Mouse (Mus musculus) right cerebral cortex, postnatal 25 days (tissue): Measurements from ENCODE around the gene Tmprss6.

Experiments
- DNase-seq: peaks from one replicate; pipeline ENCODE4 v3.0.0; 2022

The Tmprss6 gene

DNA sequence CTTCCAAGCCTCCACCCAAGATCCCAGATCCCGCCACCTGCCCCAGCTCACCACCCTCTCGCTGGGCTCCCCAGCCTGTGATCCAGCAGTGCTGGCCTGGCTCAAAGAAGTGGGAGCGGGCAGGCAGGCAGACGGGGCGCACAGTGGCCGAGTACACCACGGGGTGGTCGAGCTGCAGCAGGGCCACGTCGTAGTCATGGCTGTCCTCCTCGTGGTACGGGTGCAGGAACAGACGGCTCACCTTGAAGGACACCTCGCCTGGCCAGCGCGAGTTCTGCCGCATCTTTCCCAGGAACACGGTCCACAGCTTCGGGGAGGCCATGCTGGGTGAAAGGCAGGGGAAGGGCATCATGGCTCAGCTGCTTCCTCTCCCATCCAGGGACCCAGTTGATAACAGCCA, 26.2 kb downstream of the Tmprss6 start:
- DNase-seq = no peak

DNA sequence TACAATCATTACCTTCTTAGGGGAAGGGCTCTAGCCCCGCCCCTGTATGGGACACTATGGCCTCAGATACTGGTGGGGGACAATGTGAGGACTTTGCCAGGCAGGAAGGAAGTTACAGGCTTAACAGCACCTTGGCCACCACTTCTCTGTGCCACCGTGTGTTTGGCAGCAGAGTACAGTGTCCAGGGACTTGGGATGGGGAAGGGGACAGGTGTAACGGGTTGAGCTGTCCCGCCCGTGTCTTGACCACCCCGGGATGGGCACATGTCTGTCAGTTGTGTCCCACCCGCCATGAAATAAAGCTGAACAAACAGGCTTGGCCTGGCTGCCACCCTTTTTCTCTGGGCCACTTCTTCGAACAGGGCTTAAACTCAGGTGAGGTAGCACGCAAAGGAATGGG, 29.5 kb downstream of the Tmprss6 start:
- no peak for DNase-seq

DNA sequence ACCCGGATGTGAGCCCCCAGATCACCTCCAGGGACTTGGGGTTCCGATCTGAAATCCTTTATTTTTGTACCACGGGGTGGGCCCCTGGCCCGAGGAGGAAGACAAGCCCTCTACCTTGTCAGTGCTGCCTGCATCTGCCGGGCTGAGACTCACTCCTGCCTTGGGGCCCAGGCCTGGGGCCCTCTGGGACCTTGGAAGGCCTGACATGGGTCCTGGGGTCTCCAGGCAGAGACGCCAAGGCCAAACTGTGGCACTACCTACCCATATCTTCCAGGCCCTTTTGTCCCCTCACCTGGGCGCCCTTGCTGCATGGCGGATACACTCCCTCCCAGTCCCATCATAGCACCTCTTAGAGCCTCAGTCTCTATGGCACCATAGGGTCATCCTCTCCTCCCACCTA, 29.9 kb downstream of the Tmprss6 start:
- no peak for DNase-seq

DNA sequence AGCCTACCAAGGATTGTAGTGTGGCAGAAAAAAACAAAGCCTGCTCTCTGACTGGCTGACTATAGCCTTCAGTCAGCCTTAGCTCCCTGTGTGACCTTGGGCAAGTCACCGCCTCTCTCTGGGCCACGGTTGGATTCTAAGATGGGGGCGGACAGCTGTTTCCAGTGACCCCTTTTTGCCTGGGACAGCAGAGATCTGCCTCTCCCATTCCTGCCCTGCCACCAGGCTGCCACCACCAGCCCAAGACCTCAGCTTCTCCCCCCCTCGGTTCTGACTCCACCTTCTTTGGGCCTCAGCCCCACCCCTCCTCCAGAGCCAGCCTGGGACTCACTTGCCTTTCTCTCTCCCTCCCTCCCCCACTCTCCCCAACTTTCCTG, 30.4 kb downstream of the Tmprss6 start:
- DNase-seq = no peak

DNA sequence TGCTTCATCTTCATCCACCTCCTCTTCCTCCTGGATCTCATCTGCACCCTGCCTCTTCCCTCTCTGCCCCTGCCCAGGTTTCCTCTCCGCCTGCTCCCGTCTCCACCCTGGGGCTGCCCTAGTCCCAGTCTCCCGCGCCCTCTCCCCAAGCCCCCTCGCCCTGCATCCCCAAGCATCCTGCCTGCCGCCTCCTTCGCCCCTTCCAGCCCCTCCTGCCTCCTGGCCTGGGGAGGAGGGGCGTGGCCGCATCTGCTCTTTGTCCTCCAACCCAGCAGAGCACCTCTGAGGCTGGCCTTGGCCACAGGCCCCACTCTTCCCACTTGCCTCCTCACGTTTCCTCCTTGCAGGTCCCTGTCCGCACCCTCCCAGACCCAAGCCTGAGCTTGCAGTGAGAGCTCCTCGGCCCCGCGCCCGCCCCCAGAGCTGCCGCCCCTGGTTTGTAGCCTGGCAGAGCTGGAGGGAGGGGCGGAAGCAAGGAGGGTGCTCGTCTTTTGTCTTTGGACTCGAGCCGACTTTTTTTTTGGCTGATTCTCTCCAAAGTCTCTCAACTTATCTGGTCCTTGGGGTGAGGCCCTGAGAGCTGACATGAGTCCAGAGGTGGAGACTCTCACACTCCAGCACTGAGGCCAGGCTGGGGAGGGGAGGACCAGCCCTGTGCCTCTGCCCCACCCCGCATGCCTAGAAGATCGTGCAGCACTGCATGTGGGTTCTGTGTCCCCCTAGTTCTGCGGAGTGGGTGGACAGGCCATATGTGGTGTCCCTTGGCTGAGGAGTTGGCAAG, 31.0 kb downstream of the Tmprss6 start:
- peak; percentile 69 for DNase-seq

DNA sequence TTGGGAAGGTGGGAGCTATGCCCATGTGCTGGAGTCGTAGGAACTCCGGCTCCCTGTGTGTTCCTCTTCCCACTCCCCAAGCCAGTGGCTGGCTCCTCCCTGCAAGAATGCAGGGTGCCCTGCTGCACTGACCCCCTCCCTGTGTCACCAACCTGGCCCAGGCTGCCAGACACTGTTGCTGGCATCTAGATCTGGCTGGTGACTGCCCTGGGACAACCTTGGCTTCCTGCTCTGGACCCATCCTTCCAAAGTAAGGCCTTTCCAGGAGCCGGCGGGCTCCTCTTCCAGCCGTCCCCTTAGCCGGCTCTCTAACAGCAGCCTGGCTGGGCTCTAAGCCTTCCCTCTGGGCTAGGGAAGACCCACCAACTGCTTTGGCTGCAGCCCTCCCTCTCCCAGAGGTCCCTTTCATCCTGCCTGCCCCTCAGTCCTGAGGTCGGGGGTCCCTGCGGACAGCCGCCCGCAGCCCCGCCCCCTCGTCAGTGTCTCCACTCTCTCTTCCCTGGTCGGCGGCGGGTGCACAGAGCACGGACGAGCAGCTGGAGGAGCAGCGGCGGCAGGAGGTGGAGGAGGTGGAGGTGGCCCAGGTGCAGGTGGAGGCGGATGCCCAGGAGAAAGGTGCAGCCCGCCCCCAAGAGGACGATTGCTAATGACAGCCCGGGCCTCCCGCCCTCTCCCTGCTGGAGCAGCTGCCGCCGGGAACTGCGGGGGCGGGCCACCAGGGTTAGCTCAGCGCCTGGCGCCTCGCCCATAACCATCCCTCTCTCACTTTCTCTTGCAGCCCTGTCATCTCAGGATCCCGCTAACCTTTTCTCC, 31.8 kb downstream of the Tmprss6 start:
- peak; percentile 87 for DNase-seq

DNA sequence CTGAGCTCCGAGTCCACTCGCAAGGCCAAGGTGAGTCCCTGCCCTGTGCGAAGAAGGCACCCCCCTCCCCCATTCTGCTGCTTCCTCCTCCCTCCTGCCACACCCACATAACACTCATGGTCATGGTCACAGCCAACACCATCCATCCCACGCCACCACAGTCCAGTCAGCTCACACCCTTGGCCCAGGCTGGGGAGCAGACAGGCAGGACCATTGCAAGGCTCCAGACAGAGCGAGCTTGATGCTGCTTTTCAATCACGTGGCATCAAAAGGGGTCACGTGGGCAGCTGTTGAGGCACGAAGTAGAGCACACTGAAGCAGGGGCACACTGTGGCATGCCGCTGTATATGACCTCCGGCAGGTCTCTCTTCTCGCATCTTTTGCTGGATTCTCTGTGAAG, 32.8 kb downstream of the Tmprss6 start:
- no peak for DNase-seq

DNA sequence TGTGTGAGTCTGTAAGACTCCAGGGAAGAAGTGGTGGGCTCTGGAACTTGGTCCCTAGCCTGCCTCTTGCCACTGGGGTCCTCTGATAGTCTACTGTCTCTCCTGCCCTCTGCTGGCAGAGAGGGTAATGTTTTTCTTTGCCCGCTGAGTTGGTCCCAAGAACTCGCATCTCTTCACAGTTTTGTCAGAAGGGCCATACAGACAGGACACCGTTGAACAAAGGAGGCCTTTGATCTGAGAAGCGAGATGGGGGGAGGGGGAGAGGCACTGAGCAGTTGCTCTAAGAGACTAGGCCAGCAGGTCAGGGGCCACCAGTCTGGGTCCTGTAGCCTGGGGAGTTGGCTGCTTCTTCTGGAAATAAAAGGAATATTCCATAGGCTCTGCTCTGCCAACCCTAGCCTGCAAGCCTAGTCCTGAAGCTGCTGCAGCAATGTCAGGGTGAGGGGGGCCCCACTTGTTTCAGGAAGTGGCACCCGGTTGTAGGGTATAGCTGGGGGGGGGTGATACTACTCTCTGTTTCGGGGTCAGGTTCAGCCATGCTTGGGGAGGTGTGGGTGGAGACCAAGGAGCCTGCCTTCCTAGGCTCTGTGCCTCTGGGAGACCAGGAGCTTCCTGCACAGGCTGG, 33.4 kb downstream of the Tmprss6 start:
- no peak for DNase-seq

DNA sequence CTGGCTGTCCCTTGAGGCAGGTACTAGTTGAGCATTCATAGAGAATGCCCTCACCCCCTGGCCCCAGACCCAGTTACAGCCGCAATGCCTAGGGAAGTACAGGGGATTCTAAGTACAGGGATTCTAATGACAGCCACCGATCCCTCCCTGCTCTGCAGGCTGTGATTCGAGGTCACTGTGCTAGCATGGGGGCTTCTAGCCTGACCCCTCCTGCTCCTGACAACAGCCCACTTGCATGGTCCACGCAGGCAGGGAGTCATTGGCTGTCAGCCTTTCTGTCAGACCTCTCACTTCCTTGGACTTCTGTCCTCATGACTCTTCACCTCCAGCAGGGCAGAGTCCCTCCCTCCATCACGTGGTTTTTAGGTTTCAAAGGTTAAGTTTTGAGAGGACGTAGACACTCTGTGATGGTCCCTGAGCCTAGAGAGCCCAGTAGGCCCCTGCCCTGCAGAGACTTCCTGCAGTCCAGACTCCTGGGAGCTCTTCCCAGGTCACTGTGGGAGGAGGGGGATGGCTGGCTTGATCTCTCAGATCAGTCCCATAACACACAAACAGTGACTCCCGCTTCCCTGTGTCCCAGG, 36.8 kb downstream of the Tmprss6 start:
- DNase-seq = no peak

DNA sequence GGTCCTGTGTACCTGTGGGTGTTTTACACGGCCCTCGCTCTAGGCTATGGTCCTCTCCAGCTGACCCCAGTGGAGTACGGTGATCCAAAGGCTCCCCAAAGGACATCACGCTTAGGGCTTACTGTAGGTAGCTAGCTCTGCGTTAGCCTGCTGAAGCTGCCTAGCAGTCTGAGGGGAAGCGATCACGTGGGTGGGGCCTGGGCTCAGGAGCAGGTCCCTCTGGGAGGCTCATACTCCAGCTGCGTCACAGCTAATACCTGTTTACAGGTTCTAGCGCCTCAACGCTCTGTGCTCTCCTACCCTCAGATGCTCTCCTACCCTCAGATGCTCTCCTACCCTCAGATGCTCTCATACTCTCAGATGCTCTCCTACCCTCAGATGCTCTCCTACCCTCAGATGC, 37.6 kb downstream of the Tmprss6 start:
- DNase-seq = no peak

DNA sequence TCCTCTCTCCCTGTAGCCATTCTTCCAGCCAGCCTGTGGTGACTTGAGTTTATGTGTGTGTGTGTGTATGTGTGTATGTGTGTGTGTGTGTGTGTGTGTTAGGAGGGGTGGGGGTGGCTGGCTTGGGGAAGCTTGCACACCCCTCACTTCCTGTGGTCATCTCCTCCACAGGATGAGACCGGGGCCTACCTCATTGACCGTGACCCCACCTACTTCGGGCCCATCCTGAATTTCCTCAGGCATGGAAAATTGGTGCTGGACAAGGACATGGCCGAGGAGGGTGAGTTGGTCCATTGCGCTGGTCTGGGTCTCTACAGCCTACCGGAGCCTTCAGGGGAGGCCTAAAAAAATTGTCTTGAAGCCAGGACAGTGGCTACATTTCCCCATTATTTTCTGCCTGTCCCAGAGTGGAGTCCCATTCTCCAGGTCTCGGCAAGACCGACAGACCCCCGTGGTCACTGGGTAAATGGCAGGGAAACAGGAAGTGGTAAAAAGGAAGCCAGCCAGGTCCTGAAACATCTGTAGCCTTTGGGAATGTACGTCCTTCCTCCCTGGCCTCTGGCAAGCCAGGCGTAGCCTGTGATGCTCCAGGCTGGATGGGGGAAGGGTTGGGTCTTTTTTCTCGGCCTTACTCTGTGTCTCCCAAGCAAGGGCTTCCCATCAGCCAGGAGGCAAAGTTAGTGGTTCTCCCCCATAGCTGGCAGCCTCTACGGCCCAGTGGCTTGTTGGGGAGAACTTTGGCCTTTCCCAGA, 38.4 kb downstream of the Tmprss6 start:
- DNase-seq = no peak

DNA sequence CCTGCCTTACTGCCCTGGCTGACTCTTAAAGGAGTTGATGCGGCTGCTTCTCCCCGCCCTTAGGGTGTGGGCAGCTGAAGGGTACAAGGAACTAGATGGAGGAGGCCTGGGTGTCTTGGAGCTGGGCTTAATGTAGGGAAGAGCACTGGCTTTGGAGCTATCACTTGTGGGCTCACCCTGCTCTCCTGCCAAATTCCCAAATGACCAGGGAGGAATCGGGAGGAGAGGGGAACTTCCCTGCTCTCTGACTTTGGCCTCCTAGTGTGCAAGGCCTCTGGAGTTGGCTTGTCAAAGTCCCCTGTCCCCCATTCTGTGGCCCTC, 39.3 kb downstream of the Tmprss6 start:
- DNase-seq = no peak

DNA sequence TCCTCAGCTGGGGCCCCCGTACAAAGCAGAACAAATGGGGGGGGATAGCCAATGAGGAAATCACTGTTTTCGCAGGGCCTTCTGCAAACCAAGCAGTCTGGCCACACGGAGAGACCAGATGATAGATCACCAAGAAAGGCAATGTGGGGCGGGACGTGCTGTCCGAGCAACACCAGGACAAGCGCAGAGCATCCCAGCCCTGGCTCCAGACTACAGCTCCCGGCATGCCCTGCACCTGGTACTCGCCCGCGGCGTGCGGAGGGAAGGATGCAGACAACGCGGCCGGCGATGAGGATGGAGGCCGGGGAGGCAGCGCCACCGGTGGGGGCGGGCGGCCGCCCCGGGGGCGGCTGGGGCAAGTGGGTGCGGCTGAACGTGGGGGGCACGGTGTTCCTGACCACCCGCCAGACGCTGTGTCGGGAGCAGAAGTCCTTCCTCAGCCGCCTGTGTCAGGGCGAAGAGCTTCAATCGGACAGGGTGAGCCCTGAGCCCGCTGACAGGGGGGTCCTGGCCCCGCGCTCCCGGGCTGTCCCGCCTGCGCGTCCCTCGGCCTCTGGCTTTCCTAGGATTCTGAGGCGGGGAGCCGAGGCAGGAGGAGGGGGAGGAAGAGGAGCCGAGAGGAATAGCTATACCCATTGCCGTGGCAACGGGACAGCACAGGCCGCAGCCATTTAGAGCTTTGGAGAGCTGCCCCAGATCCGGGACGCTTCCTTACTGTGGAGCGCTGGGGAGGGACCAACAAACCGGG, 39.9 kb downstream of the Tmprss6 start, which contains the start of gene Kctd17:
Gene Kctd17 (plus strand): TSS at position 174 of the 748 bp plus-strand sequence.
- DNase-seq = peak; percentile 87

DNA sequence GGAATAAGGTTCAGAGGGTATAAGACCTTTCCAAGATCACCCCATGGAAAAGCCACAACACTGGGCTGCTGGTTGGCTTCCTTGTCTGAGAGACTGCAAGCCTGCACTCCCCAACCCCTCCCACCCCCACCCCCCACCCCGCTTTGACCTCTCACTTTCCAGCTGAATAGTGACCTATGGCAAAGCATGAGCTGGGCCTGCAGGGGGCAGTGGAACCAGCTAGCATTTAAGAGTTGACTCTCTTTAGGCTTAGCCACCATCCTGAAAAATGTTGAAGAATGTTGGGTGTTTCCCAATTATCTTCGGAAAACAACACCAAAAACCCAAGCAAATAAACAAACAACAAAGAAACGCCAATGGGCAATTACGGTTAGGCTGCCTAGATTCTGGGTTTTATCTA, 43.2 kb downstream of the Tmprss6 start:
- DNase-seq = no peak

DNA sequence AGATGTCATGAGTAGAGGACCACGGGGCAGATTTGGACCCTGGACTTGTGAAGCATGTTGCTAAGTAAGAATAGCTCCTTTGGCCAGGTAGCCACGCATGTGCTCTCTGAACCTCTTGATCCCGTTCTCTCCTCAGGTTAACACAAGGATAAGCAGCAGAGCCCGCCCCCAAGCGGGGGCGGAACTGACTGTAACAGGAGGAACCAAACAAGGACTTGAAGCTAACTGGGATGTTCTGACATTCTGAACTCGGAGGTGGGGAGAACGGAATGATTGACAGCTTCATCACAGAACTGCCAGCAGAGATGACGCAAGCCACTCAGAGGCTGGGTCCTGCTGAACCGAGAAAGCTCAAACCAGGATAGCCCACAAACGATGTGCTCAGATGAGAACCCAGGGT, 43.9 kb downstream of the Tmprss6 start:
- no peak for DNase-seq

DNA sequence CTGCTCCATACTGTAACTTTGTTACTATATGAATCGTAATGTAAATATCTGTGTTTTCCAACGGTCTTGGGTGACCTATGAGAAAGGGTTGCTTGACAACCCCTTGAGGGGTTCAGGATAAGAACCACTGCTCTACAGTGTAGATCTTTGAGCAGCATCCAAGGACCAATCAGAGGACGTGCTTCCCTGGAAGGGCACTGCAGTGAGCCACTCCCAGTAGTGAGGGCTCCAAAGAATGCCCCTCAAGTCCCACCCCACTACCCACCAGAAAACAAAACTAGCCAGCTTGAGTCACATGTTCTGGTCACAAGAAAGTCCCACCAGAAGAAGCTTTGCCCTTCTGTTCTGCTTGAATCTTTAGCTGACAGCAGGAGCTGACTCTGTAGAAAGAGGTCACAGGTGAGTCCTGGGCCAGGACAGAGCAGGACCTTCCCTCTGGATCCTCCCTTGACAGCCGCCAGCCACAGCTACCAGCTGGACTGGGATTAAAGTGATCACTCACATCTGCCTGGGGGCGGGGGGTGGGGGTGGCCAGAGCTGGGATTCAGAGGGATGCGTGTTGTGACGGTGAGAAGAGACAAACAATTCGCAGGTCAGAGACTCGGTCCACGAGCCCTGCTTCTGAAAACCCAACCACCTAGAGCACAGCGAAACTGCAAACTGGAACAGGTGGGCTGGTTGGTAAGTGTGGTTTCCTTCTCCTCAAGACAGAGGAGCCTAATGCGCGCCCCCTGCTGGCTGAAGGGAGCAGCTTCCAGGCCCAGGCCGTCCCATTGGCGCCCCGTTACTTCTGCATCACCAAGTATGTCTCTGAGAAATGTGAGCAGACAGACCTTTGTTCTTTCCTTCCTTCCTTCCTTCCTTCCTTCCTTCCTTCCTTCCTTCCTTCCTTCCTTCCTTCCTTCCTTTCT, 46.1 kb downstream of the Tmprss6 start:
- DNase-seq = peak; percentile 81

DNA sequence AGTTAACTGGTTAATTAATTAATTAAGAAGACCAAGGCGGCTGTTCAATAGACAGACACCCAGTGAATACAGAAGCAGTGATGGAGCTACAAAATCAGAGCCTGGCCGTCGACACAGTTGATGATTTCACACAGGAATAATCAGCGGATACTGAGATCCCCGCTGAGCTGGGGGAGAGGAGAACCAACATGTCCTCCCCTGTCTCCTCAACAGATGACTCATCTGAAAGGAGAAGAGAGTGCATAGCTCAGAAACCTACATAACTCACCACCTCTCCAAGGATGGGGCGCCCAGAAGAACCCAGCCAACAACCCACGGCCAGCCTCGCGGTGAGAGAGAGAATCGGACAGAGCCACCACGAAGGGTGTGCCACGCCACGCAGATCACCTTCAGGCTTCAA, 48.0 kb downstream of the Tmprss6 start:
- DNase-seq = no peak

DNA sequence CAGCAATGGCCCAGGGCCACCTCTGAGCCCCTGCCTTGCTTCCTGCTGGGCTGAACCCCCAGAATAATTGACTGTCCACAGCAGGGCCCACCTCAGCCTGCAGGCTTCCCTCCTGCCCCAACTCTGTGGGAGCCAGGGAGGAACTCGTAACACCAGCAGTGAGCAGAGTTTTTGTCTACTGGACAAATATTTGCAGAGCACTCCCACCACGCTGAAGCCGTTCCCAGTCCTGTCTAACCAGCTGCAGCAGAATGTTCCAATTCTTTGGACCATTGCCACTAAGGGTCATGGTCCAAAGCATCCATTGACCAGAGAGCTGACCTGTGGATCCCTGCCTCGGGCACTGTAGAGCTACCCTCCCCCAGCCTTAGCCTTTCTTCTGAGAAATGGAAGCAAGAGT, 51.5 kb downstream of the Tmprss6 start:
- no peak for DNase-seq

DNA sequence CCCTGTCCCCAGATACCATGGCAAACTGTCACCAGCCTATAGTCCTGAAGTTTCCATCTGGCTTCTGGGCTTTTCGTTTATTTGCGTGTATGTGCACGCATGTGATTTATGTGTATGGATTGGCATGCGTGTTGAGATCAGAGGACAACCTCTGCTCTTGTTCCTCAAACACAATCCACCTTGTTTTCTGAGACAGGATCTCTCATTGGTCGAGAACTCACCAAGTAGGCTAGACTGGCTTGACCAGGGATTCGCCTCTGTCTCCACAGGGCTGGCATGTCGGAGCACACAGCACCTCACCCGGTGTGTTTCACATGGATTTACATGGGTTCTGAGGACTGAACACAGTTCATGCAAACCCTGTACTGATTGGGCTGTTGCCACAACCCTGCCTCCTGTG, 54.3 kb downstream of the Tmprss6 start:
- no peak for DNase-seq

DNA sequence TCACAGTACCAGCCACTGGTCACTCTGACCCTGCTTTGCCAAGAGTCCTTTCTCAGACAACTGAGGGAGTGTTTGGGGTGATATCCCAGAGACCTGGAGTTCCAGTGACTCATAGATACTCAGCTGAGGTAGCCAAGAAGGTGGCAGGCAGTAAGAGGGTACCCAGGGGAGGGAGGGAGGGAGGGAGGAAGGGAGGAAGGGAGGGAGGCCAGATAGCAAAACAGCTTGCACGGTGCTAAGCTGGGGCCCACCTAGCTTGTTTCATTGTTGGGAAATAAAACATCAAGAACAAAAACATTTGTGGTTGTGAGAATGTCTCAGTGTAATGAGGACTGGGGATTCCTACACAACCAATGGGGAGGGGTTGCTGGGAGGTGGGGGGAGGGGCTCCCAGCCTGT, 54.7 kb downstream of the Tmprss6 start:
- DNase-seq = no peak

DNA sequence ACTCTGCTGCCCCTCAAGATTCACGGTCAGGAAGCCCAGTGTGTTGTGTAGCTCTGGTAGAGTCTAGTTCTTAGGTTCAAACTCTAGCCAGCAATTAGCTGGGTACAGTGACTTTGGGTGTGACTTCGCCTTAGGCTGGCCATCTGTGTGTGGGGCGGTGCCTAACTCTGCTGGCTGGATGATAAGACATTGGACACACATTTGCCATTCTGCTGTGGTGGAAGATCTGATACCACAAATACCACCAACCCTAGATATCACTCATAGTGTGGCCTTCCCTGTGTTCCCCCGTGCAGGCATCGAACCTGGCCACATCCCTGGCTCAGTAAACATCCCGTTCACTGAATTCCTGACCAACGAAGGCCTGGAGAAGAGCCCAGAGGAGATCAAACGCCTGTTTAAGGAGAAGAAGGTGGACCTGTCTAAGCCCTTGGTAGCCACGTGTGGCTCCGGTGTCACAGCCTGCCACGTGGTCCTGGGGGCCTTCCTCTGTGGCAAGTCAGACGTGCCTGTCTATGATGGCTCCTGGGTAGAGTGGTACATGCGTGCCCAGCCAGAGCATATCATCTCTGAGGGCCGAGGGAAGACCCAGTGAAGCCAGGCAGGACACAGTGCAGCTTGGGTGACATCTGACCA, 55.2 kb downstream of the Tmprss6 start:
- no peak for DNase-seq
